Mouse (Mus musculus) left cerebral cortex, adult 8-10 months (tissue): ENCODE measurements around the gene Nabp1. TPM values are rescaled to one million over a fixed set of nuclear protein-coding genes. Genes with fewer than 3 reads are reported as not detected.
"Not testable (repeated sequence)": the region's sequence is repeated elsewhere in the genome, so short reads cannot be mapped to it uniquely, and the experiment has no call there.

Experiments
- DNase-seq, 2 experiments: peaks; one replicate each; pipeline ENCODE4 v3.0.0; 2022; ENCODE audit warnings: low spot score in 2 of 2
- total RNA-seq, 4 experiments: library from RNA; stranded (reverse); gene quantifications; 2 replicates each; pipeline ENCODE4 v1.2.4; 2022

Gene Nabp1
- total RNA-seq, 4 experiments from 2014 or later = 8.8 to 15.0 (median 12.9) TPM

DNA sequence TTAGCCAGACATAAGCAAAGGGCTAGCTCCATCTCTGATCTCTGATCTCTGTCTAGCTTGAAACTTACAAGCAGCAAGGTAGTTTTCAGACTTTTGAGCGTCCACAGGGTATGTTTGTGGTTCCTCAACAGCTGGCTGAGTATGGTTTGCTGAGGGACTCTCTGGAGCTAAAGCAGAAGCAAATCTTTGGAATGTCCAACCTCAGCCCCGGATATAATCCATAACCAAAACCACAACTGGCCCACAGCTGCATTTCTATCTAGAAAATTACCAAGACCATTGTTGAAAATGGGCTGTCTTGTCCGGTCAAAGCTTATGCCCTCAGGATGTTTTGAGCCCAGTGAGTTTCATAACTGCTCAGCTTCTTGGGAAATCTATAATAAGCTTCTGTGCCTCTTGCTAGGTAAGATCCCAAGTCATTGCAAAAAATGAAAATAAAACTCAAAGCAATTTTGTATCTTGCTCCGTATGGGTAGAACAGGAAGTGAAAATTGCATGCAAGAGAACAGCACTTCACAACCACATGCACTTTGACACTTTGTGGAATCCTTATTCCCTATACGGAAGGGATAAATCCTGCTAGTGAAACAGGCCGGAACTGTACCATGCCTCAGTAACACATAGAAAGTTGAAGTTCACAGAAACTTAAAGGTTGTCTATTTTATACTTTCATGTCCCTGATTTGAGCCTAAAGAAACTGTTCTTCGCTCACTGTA is 15.5 kb upstream of the Nabp1 start:
- no peak for DNase-seq

DNA sequence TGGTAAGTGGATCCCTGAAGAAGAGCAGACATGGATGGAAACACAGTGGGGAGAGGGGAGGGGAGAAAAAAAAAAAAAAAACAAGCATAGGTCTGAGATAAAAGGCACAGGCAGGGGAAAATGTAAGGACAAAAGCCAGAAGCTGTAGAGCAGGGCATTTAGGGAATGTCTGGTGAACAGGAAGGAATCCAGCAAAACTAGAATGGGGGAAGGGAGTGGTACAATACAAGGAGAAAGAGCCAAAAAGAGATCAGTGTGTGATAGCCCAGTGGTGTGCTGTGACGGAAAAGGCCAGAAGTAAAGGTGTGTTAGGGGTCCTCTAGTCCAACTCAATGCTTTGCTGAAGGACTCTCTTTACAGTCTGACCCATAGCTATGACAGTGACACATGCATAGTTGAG is 8.1 kb upstream of the Nabp1 start:
- no peak for DNase-seq

DNA sequence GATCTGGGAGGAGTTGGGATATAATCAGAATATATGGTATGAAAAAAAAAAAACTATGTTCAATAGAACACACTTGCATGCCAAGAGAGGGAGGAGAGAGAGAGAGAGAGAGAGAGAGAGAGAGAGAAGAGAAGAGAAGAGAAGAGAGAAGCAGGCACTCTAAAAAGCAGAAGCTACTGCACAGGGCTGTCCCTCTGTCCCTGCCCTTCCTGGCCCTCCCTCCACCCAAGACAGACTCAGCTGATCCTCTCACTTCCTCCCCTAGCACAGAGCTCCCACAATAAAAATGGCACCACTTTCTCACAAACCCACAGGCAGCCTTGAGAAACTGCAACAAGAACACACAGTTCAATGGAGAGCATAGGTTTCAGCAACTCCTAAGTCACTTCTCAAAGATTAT is 2.2 kb upstream of the Nabp1 start:
- no peak for DNase-seq

DNA sequence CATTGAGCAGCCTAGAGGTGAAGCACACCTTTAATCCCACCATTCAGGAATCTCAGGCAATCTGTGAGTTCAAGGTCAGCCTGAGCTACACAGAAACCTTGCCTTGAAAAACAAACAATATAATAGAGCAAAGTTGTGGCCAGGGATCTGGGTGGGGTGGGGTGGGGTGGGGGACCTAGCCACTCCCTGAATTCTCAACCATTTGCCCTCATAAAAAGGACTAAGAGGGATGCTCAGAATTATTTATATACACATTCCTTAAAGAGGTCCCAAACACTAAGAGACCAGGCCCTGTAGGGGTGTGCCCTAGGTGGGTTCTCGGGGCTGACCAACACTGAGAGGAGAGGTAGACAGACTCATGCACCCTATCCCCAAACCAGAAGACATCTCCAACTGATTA is 1.5 kb upstream of the Nabp1 start:
- no peak for DNase-seq

DNA sequence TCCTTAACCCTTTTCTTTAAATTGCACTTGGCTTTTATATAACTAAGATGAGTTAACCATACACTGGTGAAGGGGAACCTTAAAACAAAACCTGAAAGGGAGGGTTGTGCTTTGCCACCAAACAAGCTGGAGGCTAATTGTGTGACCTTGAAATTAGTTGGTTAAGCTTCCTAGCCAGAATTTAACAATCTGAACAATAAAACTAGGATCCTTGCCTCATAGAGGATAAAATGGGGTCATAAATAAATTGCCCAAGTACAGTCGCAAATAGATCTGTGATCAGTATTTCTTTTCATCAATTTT is 753 bp upstream of the Nabp1 start:
- DNase-seq = no peak

DNA sequence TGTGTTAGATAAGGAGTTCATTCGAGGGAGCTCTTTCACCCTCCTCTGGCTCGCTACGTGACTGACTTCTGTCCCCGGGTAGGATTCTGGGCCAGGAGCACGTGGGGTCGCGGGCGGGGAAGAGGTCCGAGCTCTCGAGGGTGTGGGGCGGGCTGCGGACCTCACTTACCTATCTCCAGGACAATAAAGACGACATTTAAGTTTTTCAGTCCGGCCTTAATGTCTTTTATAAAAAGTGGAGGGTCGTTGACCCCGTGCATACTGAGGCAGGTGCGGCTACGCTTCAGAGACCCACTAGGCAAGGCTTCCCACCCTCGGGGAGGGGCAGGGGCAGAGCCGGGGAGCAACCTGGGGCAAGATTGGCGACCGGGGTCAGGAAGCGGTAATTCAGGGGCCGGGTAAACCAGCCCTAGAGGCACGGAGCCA is 556 bp downstream of the Nabp1 start:
- peak in 1 of 2 experiments; percentile 18 for DNase-seq

DNA sequence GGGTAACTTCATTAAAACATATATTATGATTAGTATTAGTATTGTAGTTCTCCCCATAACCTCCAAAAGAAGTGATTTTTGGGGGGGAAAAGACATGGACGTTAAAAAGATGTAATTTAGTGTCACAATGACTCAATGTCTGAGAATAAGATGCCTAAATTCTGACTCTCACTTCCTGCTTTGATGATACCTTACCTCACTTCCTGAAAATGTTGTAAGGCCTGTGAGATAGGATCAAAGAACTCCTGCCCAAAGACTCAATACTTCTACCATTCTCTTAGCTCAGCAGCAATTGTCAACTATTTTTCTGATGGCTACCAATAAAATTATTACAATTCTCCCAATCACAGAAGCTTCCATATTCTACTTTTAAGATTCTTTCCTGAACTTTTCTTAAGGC is 1.8 kb downstream of the Nabp1 start:
- no peak for DNase-seq

DNA sequence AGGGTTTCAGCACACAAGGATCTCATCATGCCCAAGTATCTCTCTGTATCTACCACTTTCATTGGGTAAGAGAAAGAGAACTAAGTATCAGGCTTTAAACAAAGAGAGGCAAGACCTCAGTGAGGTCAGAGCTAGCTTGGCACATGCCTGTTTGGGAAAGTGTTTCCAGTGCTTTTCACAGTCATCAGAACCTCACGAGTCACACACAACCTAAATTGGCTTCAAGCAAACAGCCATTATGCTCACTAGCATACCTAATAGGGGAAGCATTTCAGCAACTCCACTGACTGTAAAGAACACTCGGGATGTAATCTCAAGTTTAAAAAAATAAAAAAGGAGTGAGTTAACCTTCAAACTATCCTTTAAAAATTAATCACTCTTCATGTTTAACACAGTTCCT is 10.1 kb downstream of the Nabp1 start:
- no peak for DNase-seq

DNA sequence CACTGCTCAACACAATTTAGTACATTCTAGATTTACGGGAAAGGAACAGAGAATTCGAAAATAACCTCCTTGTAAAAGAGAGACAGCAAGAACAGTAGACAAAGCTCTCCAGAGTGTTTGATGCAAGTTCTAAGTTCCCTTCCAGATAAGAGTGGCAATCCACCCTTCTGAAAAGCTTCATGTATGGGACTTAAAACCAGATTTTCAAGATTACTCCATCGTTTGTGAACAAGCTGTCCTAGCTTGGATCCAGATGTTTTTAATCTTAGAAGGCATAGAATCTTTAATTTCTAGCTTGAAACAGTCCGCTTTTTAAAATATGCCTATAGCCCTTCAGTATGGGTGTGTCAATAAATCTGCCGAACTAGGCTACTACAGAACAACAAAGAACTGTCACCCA is 11.0 kb downstream of the Nabp1 start:
- no peak for DNase-seq

DNA sequence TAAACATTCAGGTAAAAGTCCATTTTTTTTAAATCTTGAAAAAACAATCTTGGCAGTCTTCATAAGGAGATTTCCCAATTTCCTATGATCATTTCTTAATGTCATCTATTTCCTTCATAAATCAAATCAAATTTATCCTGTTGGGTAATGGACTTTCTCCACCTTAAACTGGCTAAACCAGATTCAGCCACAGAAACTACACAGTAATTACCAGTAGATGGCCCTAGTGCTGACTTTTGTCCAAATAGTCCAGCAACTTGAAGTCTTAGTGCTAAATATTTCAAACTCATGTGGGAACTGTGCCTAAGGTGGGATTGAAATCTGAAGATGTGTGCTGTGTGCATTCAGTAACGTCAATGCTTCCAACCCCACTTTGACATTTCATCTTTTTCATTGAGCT is 11.8 kb downstream of the Nabp1 start:
- no peak for DNase-seq

DNA sequence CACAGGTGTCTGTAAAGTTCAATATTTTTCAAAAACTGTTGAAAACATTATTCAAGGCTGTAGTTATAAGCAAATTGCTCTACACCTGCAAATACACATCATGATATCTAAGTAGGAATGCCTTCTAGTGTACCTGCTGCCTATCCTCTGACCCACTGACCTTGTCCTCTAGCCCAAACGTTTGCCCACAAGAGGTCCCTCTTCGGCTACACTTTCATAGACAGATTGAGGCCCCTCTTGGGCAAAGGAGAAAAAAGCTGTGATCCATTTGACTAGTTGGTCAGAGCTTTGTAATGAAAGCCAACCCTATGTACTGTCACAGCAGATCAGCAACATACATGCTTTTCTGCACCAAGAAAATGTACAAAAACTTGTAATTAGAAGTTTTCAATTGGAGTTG is 12.9 kb downstream of the Nabp1 start:
- DNase-seq = no peak

DNA sequence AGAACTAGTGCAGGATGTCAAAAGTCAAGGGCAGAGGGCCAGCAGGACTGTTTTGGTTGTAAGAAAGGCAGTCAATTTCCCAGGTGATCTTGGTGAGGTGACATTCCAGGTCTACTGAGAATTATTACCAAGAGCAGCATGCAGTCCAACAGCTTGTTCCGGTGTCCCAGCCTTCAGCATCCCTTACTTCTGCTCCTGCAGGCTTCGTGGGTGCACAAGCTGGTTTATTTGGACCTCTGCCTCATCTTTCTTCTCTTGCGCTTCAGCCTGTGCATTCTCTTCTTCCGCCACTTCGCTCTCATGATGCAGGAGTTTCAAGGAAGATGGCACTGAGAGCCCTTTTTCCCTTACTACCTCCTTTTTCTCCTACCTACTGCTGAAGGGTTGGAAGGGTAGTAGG is 15.2 kb downstream of the Nabp1 start:
- DNase-seq = no peak

DNA sequence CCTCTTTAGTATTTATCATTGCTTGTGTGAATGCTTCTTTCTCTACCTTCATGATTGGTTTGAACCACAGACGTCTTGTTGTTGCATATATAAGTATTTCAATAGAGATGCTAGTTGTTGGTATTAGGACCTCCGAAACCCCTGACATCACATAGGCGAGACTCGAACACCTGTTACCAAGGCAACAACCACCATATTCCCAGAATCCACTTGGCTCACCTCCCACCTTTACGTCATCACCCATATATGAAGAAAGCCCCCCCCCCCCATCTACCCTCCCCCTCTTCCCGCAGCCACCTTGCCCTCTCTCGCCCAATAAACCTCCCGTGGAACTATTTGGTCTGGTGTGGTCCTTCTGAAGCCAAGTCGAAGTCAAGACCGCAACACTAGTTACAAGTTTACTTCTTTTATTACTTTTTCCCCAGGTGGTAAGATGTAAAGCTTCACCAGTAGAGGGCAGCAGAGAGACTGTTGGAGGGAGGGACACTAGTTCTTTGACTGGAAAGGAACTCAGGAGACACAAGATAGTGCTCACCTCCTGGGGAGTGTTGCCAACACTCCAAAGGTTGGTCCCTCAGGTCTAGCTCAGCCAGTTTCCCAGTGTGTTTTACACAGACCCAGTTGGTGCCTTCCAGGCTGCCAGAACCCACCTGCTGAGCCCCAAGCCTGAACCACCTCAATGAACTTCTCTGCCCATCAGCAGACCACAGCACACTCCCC is 19.3 kb downstream of the Nabp1 start:
- DNase-seq = no peak

DNA sequence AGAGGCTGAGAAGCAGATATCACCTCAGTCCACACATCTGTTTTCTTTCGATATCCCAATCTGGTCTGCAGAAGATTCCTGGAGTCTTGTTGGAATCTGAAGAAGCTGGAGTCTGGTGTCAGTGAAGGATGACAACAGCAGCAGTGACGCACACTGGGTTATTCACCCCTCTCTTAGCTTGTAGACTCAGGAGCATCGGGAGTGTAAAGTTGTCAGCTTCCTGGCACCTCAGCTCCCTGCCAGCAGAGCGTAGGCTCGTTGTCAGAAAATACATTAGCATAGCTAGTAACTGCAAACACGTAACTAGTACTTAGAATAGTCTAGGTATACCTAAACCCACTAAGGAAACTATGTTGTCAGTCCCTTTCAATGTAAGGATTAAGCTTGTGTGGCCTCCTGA is 20.1 kb downstream of the Nabp1 start:
- no peak for DNase-seq

DNA sequence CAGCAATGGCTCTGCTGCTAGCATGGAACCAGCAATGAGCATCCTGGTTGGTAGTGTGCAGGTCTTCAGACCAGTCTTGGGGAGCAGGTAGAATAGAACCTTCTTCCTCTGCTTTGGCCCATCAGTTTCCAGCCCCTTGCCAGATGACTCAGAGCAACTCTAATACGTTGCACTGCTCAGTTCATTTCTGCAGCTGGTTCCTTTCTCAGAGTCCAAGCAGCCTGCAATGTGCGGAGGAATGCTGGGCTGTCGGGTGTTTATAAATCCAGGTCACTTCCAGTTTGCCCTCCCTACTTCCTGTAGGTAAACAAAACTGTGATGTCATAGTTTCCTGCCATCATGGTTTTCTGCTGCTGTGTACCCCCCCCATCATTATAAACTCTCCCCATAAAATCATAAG is 21.0 kb downstream of the Nabp1 start:
- DNase-seq = no peak

DNA sequence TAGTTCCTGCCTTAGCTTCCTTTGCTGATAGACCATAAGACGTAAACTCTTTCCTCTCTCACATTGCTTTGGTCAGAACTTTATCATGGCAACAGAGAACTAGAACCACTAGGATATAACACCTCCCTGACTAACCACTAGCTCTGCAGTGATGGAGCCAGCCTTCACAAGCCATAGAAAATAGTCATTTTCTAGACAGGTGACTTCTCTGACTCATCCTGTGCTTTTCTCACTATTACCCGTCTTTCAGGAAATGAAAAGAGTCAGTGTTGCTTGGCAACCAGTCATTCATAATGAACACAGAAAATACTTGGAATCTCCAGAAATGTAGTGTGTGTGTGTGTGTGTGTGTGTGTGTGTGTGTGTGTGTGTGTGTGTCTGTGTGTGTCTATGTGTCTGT is 29.4 kb downstream of the Nabp1 start:
- no peak for DNase-seq

DNA sequence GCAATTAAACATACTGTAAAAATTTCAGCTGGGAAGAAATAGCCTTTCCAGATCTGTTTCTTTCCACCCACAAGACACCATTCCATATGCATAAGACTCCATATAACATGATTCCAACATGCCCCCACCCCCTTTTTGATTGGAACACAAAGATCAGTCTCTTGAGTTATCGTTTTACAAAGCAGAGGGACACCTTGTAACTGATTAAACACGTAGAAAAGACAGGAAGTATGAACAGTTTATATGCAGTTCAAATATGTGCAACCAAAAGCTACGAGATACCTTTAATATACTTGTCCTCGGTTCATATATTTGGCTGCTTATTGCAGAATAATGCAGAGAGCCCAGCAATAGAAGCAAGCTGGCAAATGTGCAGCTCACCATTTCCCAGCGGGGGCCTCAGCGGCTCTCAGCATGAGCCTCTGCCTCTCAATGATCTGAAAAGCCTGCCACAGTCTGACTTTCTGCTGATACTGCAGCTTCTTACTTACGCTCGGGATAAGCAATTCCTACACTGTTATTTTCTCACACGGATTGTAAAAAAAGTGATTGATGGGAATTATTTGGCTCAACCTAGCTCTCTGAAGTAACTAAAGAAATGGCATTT is 32.3 kb downstream of the Nabp1 start:
- peak in 1 of 2 experiments; percentile 29 for DNase-seq

DNA sequence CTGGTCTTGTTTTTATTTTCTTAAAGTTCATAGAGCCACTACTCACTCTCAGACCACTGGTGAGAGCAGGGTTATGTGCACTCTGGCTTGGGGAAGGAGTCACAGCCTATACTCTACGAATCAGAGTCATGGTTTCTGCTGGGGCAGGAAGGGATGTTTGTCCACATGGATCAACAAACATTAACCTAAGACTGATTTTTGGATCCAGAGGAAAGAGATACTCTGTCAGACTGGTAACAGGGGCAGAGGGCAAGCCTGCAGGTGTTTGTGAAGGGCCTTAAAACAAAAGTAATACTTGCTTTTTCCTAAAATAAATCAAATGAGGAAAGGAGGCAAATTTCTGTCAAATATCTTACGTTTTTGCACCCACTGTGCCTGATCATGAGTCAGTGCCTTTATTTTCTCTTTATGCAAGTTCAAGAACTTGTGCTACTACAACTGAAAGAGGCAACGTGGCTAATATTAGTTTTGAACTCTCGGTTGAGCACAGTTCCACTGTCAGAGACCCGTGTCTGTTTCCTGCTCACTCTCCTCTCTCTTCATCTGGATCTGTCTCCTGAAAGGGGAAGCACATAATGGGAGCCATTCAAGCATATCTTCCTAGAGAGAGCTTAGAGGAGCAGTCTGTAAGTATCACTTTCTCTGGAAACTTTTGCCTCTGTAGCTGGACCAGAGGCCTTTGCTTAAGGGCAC is 32.9 kb downstream of the Nabp1 start:
- DNase-seq = no peak

DNA sequence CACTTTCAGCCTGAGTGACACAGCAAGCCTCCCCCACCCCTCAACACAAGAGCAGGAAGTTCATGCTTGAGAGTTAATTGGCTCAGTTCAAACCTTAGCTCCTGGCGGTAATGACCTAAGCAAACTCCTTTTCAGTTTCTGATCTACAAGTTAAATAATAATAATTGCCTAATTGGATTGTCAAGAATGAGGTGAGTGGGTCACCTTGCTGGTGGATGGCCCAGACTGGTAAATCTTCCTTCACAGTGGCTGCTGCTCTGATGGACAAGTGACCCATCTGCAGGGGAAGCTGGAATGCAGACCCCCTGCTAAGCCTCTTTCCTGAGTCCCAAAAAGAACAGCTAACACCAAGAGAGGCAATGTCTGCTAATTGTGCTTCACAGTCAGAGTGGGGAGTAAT is 48.5 kb downstream of the Nabp1 start:
- DNase-seq = no peak

DNA sequence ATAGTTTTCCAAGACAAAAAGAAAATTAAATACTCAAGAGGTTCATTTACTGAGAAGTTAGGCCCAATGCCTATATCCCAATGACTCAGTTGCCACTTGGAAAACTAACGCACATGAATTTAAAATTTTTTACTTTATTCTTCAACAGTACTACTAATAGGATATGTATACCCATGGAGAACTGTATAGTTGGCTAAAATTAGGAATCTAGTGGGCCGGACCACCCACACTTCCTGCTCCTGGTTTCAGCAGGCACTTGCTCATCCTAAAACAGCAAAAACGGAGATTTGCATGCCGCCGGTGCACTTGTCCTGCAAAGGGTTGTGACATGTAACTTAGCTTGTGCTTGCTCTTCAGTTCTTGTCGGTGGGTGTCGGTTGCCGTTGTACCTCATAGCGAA is 51.9 kb downstream of the Nabp1 start:
- DNase-seq = peak in 1 of 2 experiments; percentile 19

DNA sequence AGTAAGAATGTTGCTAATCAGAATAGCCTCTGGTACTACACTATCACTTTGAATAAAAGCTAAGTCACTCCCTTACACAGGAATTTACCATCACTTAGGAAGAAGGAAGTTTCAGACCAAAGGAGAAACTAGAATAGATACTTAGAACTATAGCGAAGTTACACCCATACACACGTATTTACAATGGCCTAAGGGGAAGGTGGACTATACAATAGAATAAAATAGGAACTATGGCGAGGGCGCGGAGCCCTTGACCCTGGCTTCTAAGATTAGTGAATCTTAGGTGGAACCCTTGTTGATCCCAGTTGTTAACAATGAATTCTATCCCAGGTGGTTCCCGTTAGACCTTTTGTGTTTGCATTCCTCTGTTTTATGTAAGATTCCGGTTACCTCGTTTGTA is 57.2 kb downstream of the Nabp1 start:
- DNase-seq = not testable (repeated sequence)

DNA sequence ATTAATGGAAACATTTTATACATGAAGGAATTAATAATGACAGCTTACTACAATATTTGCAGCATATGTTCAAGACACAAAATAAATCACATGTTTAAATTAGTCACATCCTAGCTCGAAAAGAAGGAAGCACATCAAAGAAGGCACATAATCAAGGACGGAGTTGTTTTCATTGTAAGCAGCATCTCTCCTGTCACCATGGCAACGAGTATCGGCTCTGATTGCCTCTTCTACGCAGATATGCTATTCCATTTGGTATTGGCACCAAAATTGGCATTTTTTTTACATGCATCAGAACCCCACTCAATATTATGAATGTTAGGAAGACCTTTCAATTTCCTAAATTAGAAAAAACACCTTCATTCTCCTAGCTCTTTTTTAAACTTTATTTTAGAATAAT is 59.5 kb downstream of the Nabp1 start:
- no peak for DNase-seq
